Mouse (Mus musculus): ENCODE data around the gene Igdcc4.
"Not testable (repeated sequence)": the region's sequence is repeated elsewhere in the genome, so short reads cannot be mapped to it uniquely, and the experiment has no call there.

Igdcc4 gene

DNA sequence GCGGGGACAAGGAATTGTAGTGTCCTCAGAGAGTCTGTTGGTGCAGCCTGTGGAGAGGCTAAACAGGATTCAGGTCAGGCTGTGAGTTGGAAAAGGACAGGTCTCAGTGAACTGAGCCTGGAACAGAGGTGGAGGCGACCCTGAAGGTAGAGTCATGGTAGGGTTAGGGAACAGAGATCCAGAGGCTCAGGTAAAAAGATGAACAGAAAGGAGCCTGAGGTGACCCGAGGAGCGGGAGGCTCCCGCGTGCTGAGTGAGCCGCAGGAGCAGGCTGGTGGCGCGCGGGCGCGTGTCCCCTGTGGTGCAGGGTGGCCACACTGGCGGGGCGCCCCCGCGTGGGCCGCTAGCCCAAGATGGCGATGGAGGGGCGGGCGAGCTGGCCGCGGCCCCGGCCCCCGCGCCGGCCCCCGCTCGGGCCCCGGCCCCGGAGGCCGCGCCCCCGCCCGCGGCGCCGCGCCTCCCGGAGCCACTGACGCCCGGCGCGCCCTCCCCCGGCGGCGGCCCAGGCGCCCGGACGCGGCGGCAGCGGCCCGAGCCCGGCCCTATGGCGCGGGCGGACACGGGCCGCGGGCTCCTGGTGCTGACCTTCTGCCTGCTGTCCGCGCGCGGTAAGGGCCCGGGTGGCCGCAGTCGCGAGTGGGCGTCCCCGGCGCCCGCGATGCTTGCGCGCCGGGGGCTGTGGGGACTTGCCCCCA is at the start of gene Igdcc4:
Igdcc4 (plus strand) TSS at position 496 of the 695 bp plus-strand sequence.
- DNase-seq (ENCODE audit: low spot score in 2 of 2): peak in 1 of 2 experiments; percentile 47

DNA sequence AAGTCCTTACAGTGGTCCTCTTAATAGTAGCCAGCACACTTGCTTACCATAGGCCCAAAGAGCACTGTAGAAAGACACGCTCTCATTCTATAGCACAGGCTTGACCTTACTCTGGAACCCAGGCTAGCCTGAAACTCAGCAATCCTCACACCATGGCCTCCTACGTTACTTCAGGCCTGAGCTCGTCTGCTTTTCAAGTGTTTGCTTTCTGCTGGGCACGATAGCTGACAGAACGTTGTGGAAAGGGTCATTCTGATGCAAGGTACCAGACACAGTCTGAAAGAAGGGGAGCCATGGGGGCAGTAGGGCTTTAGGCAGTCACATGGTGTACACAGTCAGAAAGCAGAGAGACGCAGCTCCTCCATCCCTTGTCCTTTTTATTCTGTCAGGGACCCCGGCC is 37.0 kb upstream of the Igdcc4 start:
- DNase-seq (ENCODE audit: low spot score in 2 of 2): no peak

DNA sequence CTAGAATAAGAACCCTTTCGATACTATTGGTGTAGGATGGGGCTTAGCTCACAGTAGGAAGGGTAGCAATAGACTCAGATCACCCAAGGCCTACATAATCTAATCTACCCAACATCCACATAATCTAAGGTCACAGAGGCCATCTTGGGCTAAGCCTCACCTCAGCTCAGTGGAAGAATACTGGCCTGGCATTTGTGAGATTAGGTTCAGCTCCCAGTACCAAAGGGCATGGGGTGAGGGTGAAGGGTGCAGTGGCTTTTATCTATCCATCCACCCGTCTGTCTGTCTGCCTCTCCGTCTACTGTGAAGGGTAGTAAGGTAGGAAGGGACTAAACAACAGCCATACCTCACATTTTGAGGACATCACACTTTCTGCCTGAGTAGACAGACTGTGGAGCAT is 30.7 kb upstream of the Igdcc4 start:
- no peak for DNase-seq (ENCODE audit: low spot score in 2 of 2)

DNA sequence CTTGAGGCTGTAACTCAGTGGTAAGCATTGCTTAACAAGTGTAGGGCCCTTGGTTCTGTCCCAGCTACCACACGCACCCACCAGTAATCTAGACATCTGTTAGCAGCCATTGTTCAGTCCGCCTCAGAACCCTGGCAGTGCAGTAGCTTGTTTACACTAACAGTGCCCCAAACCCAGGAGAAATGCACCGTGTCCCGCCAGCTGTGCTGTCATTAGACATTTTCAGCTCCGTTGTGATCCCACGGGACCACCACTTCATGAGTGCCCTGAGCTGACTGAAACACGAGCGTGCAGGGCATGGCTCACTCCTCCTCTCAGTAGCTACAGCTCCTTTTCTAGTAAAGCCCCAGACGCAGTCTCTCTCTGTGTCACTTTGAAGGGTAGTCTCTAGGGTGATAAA is 27.7 kb upstream of the Igdcc4 start:
- no peak for DNase-seq (ENCODE audit: low spot score in 2 of 2)

DNA sequence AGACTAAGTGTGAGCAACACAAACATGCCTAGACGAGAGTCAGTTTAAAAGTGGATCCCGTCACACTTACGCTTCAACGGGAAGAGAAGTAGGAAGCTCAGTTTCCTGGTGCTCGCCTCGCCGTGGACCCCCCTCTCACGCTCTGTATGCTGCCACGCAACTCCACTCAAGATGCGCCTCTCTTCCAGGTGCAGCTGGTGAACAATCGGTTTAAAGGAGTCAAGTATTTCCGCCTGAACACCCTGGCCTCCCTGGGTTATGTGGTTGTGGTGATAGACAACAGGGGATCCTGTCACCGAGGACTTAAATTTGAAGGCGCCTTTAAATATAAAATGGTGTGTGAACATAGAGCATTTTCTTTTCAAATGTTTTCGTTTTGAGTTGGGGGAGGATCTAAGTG is 27.0 kb upstream of the Igdcc4 start:
- no peak for DNase-seq (ENCODE audit: low spot score in 2 of 2)

DNA sequence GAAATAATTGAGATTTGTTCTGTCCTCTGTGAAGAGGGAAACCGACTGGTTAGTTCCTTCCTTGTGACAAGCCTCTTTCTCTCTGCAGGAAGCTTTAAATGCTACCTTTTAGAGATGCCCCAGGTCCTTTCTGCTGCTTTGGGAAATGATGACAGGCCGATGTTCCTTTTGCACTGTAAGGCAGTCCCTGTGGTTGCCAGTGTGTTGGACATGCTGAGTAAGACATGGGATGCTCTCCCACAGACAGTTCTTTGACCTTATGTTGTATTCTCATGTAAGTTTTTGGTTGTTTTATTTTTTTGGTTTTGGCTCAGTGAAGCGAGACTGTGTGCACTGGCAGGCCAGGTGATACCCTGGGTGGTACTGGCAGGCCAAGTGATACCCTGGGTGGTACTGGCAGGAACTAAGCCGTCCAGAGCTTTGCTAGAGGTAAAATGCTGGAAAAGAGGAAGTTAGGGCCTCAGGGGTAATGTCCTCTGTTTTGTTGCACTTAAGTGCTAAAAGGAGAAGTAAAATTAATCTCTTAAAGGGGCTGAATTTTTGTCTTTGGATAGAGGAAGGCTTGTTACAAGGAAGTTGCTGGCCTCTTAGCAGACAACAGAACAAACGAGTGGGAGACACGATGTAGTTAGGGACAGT is 26.3 kb upstream of the Igdcc4 start:
- DNase-seq (ENCODE audit: low spot score in 2 of 2): no peak

DNA sequence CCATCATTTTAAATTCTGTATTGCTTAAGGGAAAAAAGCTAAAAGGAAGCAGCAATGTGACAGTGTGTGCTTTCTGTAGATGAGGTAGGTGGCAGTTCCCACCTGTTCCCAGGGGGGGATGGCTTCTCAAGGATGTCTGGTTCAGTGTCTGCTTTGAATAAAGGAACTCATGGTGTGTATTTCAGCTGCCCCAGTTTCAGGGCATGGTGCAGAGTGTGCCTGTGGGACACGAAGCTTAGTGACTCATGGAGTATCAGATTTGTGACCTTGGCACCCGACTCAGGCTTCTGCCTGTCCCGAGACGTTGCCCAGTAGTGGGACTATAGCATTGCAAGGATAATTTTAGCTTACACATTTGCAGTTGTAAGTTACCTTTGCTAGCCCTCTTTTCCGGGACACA is 23.8 kb upstream of the Igdcc4 start:
- DNase-seq (ENCODE audit: low spot score in 2 of 2): no peak

DNA sequence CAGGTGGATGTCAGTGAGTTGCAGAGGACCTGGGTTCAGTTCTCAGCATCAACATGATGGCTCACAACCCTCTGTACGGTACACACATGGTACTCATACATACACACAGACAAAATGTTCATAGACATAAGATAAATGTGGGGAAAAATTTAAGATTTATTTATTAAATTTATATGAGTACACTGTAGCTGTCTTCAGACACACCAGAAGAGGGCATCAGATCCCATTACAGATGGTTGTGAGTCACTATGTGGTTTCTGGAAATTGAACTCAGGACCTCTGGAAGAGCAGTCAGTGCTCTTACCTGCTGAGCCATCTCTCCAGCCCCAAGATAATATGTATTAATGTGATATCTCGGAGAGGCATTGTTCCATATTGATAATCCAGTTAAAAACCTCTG is 21.1 kb upstream of the Igdcc4 start:
- not testable (repeated sequence) for DNase-seq (ENCODE audit: low spot score in 2 of 2)

DNA sequence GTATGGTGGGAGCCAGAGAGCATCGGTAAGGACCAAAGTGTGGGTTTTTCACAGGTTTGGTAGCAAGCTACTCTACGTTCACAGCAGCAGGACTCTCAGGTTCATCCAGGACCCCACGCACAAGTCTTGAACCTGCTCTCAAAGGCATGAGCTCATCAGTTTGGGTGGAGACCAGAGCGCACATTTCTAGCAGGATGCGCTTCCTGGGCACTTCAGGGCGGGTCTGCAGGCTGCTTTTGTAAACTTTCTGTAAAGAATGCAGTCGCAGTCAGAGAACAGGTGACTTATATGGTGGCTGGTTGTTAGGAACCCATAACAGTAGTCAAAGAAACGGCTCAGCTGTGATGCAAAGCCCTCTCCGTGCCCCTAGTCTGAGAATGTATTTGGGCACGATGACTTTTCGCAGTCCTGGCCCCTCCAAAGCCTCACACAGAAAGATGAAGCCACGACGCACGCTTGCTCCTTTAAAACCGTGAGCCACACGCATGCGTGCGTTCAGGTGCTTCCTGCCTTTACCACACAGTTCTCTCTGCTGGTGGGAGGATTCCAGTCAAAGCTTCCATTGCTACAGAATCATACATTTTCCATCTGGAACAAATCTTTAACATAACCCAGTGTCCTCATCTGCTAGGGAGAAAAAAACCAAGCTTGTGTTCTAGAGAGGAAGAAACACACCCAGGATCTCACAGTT is 18.1 kb upstream of the Igdcc4 start:
- DNase-seq (ENCODE audit: low spot score in 2 of 2): no peak

DNA sequence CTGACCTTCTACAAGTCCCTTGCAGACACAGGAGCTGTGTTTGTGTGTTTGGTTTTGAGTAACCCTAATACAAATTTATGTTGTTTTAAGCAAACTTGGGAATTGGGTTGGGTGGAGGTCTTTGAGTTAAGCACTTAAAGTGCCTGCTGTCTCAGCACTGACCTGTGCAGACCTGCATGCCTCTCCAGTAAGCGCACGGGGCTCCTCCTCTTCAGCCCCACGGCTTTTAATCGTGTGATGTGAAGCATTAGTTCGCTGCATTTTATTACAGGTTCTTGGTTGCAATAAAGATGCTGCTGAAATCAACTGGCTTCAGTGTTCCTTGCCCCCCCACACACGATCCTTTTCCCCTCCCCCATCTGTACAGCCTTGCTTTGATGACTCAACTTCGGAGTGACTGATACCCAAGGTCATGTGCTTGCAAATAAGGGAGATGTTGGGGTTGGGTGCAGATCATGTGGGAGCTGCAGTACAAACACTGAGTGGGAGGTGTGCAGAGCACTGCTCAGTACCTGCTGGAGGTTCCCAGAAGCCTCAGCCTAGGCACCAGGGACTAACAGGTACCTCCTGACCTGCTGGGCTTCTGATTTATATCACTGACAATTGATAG is 17.0 kb upstream of the Igdcc4 start:
- no peak for DNase-seq (ENCODE audit: low spot score in 2 of 2)

DNA sequence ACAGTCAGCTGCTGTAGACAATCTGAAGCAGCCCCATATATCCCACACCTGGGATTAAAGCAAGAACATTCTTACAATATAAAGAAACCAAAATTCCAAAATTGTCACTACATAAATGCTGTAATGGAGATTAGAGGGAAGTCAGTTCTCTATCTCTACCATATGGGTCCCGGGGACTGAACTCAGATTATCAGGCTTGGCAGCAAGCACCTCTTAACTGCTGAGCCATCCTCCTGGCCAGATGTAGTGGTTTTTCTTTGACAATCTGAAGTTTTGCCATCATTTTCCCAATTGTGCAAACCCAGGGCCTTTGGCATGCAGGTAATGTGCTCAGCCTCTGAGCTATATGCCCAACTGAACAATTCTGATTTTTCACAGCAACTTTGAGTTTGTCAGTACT is 16.0 kb upstream of the Igdcc4 start:
- DNase-seq (ENCODE audit: low spot score in 2 of 2): no peak

DNA sequence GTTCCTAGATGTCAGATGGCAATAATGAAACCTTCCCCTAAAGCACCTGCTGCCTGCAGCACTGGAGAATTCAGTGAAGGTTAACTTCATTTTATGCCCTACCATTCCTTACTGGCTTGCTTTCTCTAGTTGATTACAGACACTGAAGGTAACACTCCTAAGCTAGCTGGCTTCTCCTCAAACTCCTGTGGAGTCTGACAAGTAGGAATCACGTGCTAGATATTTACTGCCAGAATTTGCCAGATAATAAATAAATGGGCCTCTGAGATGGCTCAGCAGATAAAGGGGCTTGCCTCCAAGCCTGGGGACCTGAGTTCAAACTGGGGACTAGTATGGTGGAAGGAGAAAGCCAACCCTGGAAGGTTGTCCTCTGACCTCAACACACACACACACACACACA is 14.5 kb upstream of the Igdcc4 start:
- DNase-seq (ENCODE audit: low spot score in 2 of 2): no peak

DNA sequence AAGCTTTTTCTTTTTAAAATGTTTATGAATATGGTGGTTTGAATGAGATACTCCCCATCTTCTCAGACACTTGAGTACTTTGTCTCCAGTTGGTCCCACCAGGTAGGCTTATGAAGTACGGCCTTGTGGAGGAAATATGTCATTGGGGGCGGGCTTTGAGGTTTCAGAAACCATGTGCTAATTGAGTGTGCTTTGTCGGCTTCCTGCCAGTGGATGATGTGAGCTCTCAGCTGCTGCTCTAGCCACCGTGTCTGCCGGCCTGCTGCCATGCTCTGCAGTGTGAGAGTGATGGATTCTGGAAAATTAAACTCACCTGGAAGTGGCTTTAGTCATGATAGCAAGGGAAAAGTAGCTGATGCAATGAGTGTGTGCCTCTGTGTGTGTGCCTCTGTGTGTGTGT is 13.8 kb upstream of the Igdcc4 start:
- DNase-seq (ENCODE audit: low spot score in 2 of 2): peak in 1 of 2 experiments; percentile 44

DNA sequence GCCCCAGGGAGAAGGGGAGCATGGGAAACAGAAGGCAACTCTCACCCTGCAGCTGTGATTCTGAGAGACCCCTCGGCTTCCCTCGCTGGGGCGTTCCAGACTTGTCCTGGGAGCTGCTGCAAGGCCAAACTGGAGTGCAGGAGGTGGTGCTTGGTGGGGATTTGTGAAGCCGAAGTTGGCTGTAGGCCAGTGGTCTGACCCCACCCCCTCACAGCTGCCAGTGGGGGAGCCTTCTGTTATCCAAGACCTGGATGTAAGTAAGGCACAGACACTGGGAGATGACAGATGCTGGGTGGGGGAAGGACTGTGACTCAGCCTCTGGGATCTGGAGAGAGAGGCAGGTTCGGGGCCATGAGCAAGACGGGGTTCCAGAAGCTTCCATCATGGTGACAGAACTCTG is 7.0 kb upstream of the Igdcc4 start:
- DNase-seq (ENCODE audit: low spot score in 2 of 2): peak; percentile 36 to 80

DNA sequence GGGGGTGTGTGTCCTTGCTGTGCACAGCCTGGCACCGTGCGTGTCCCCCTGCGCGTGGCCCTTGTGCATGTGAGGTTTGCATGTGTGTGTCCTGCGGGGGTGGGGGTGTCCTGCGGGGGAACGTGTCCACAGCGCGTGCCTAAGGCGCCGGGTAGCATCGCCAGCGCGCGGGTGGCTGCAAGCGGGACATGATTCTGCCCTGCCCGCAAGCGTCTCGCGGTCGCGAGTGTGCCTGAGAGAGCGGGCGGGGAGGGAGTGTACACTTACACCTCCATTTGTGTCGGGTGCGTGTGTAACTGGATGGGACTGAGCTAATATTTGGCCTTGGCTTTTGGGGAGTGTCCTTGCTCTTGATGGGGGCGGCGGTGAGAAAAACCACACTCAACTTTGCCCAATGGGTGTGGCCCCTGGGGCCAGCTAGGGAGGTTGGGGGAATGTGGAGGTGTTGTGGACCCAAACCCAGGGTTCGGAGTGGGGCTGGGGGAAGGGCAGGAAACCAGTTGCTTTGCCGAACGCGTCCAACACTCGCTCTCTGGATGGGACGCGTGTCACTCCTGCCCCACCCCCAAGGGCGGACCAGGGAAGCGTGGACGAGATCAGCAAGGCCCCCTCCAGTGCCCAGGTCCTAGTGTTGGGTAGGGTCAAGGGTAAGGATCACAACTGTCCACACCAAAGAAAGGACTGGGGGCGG is 545 bp downstream of the Igdcc4 start:
- DNase-seq (ENCODE audit: low spot score in 2 of 2): peak in 1 of 2 experiments; percentile 65

DNA sequence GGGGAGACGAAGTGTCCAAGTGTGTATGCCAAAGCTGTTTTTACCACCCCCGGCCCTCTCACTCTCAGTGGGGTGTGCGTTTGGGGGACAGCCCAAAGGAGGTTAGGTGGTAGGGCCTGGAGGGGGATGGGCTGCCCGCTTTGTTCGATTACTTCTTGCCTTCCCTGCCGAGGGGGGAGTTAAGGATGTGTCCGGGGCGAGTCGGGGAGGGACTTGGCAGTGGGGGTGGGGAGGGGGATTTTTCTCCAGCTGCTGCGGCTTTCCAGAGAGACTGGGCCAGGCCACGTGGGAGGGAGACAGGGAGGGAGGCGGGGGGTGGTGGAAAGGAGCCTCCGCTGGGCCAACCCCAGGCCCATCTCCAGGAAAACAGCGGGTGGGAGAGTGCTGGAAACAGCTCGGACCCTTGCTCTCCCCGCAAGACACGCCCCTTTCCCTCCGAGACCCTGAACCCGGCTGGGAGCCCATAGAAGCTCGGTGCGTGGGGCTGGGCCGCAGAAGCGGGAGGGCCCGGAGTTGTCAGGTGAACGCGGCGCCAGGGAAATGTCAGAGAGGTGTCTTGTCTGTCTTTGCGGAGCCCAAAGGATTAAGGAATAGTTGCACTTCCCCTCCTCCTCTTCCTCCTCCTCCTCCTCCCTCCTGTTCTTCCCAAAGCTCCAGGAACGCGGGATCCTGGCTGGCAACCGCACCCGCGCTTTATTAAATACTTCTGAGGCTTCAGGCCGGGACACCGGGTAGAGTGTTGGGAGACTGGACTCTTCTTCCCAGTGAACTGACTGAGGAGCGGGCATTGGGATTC is 1.3 kb downstream of the Igdcc4 start:
- DNase-seq (ENCODE audit: low spot score in 2 of 2): peak; percentile 48 to 77

DNA sequence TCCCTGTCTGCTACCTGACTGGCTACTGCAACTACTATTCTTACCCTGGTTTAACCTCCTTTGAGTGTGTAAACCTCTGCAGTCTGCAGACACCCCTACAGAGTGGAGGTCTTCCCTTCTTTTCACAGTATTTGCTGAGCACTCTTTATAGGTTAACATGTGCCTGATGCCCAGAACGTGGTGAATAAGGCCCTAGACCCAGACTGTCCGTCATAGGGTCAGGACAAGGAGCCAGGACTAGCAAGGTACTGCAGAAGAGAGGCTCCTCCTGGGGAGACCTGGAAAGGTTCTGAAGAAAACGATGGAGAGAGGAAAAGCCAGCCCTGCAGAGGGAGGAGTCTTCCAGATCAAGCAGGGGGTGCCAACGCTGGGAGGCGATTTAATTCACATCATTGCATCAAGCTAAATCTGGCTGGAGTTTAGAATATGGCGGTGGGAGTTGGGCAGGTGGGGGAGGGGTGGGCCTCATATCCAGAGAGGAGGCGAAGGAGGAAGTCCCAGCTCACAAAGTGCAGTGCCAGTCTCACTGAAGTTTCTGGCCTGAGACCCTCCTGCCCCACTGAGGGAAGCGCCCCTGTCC is 2.0 kb downstream of the Igdcc4 start:
- DNase-seq (ENCODE audit: low spot score in 2 of 2): peak in 1 of 2 experiments; percentile 66

DNA sequence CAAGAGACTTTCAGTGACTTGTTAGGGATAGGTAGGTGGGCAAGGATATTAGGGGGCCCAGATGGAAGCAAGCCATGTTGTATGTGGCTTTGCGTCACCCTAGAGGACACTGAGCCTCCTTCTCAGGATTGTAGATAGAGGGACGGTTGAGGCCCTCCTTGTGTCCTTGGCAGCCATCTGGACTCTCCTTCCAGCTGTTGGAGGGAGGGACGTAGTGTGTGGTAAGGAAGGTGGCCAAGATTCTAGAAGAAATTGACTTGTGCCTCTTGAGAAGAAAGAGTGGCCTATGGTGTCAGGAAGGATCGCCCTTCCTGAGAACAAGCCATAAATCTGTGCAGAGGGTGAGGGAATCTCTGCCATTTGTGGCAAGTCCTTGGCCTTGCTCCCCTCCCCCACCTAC is 5.5 kb downstream of the Igdcc4 start:
- no peak for DNase-seq (ENCODE audit: low spot score in 2 of 2)

DNA sequence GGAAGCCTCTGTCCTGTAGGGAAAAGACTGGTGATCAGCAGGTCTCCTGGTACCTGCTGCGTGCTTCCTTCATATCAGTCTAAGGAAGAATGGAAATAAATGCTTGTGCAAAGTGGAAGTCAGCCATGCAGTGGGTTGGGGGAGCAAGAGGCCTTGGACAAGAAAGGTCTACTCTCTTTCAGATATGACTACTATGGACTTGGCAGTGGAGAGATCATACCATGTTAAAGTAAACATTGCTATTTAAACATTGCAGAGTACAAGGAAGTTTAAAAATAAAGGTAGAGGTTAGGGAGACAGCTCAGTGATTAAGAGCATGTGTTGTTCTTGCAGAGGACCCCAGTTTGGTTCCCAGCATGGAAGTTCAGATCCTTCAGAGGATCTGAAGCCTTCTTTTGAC is 6.6 kb downstream of the Igdcc4 start:
- no peak for DNase-seq (ENCODE audit: low spot score in 2 of 2)

DNA sequence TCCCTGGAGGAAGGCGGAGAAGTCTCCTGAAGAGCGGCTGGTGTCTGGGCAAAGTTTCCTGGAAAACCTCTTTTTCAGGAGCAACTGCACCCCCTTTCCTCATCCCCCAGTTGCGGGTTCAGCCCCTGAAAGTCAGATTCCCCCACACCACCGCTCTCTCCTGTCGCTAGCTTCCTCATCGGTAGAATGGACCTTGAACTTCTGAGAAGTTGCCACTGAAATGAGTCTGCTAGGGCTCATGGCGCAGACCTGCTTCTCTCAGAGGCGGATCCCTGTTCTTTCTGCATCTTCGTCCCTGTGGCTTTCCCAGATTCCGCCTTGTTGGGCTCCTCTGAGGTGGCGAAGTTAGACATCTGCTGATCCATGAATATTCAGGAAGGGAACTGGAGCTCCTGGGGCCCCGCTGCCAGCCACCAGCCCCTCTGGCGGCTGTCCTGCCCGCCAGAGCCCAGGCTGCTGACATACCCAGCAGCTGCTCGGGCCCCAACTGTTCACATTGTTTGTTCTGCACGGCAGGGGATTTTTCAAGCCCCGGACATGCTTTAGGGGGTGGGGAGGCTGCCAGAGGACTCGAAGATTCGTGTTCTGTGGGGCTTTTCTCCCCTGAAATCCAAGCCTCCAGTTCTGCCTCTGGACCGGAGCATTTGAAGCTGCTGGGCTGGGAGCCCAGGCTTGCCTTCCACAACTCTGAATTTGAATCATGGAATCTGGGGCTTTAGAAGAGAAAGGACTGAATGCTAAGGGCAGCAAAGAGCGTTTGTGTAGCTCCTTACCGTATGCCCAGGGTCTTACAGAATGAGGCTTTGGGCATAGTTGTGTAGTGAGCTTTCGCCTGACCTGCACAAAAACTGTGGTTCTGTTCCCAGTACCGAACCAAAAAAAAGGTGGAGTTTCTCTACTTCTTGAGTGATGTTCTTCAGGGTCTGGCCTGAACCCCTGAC is 8.1 kb downstream of the Igdcc4 start:
- peak in 1 of 2 experiments; percentile 76 for DNase-seq (ENCODE audit: low spot score in 2 of 2)

Data from cerebellum, postnatal 4 days (tissue).